Mouse (Mus musculus): Measurements from ENCODE around the gene Abi1. TPM values are rescaled to one million over a fixed set of nuclear protein-coding genes. Genes with fewer than 3 reads are reported as not detected.
"Not testable (repeated sequence)": the region's sequence is repeated elsewhere in the genome, so short reads cannot be mapped to it uniquely, and the experiment has no call there.

Gene Abi1
- polyA plus RNA-seq, 1 experiment from 2014 or later: 33.9 TPM

DNA sequence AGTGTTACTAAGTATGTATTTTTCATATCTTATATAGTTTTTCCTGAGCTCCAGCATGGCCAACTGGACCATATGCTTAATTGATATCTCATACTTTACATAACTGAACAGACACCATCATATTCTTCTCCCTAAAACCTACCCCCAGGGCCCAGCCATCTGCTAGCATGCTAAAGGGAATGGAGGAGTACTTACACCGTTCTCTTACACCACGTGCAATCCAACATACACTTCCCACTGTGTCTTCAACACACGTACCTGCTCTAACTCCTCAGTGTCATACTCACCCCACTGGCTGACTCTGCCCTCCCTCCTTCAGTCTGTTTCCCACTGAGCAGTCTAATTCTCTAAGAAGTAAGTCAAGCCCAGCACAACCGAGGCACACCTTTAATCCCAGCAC, 11.2 kb downstream of the Abi1 start:
- Histone ChIP-seq H3K36me3 (peaks cover 15% of the 10 kb centered on the region), H3K27ac (ENCODE audit: poor library complexity, severe bottlenecking) (no peak overlapping the region), H3K9me3 (replicated peaks) (peaks cover 4% of the 10 kb centered on the region; the same call in 1 of the 2 replicates), H3K4me3 (no peak overlapping the region), H3K27me3 (replicated peaks) (no peaks in the 10 kb centered on the region), H3K4me1 (replicated peaks) (peaks cover 12% of the 10 kb centered on the region), H3K4me2 (no peak overlapping the region), H3K9ac (no peak overlapping the region)
- no peak for ATAC-seq (ENCODE audit: insufficient number of reproducible peaks, low FRiP score)
- 90% methylated on average over 4 of the region's 4 CpGs for WGBS

DNA sequence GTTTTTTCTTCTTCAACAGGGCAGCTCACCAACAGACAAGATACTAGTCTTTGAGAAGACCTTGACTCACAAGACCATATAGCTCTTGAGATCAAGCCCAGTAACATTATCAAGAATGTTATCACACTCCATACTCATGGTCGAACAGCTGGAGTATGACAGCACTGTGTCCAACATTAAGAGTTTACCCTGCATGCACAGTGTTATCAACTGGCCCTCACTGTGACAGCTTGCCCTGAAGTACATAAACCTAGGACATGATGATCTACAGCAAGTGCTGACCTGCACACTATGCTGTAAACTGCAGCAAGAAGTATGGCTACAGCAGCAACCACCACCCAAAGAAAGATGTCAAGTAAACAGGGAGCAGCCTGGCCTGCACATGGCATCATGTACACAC, 13.7 kb downstream of the Abi1 start:
- Histone ChIP-seq H3K9me3 (replicated peaks) (peaks cover 4% of the 10 kb centered on the region; the same call in 1 of the 2 replicates), H3K27me3 (replicated peaks) (no peaks in the 10 kb centered on the region), H3K4me2 (no peak overlapping the region), H3K4me3 (no peak overlapping the region), H3K4me1 (replicated peaks) (peaks cover 23% of the 10 kb centered on the region), H3K36me3 (peaks cover 15% of the 10 kb centered on the region), H3K27ac (ENCODE audit: poor library complexity, severe bottlenecking) (0 out of 2 replicates have a peak overlapping the region, but pooled peaks have one; percentile 29), H3K9ac (no peak overlapping the region)
- 23% methylated on average over 1 of the region's 1 CpGs for WGBS
- ATAC-seq (ENCODE audit: insufficient number of reproducible peaks, low FRiP score): no peak

DNA sequence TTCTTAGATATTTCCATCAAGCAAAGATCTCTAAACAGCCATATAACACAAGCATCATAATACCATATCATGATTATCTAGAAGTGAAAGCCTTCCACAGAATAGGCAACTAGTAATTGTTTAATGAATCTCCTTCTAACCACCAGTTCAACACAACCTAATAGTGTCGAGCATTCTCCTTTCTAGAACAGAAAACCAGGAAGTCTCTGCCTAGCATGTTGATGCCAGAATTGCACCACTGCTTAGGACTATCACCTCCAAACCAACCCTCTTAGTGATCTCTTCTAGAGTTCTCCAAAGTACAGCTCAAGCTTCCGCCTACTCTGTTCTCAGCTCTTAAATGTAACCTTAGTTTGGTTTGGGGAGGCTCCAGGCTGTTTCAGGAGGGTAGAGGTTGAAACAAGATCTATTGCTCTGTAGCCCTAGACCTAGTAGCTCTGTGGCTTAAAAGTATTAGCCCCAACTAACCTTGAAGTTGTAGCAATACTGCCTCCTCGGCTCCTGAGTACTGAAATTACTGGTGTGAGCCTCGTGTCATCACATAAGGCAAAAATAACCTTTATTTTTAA, 16.2 kb downstream of the Abi1 start:
- H3K36me3 ChIP-seq: peaks cover 6% of the 10 kb centered on the region
- peaks cover 25% of the 10 kb centered on the region for H3K4me1 ChIP-seq (replicated peaks)
- no peaks in the 10 kb centered on the region for H3K27me3 ChIP-seq (replicated peaks)
- H3K9ac ChIP-seq: no peak overlapping the region
- H3K4me3 ChIP-seq: no peak overlapping the region
- no peaks in the 10 kb centered on the region for H3K9me3 ChIP-seq (replicated peaks)
- WGBS: 85% methylated on average over 4 of the region's 4 CpGs
- no peak overlapping the region for H3K4me2 ChIP-seq
- H3K27ac ChIP-seq (ENCODE audit: poor library complexity, severe bottlenecking): no peak overlapping the region
- ATAC-seq (ENCODE audit: insufficient number of reproducible peaks, low FRiP score): no peak

DNA sequence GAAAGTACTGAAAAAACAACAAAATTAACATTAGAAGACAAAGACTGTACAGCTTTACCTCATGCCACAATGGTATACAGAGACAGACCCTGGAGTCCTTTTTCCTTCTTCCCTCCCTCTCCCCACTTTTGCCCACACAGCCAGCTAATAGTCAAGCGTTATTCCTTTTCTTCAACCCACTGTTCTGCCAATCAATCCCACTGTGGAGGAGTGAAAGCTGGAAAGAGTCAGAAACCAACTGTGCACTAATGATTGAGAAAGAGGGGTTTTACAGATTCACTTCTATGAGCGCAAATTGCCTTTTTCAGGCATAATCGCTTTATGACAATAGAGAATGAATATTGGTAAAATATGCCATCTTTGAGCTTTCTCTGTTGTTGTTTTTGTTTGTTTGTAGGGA, 17.0 kb downstream of the Abi1 start:
- H3K9me3 ChIP-seq (replicated peaks): no peaks in the 10 kb centered on the region
- no peak for ATAC-seq (ENCODE audit: insufficient number of reproducible peaks, low FRiP score)
- H3K4me2 ChIP-seq: no peak overlapping the region
- H3K4me3 ChIP-seq: no peak overlapping the region
- H3K27me3 ChIP-seq (replicated peaks): no peaks in the 10 kb centered on the region
- H3K27ac ChIP-seq (ENCODE audit: poor library complexity, severe bottlenecking): no peak overlapping the region
- peaks cover 25% of the 10 kb centered on the region for H3K4me1 ChIP-seq (replicated peaks)
- peaks cover 6% of the 10 kb centered on the region for H3K36me3 ChIP-seq
- H3K9ac ChIP-seq: no peak overlapping the region
- 84% methylated on average over 3 of the region's 3 CpGs for WGBS

DNA sequence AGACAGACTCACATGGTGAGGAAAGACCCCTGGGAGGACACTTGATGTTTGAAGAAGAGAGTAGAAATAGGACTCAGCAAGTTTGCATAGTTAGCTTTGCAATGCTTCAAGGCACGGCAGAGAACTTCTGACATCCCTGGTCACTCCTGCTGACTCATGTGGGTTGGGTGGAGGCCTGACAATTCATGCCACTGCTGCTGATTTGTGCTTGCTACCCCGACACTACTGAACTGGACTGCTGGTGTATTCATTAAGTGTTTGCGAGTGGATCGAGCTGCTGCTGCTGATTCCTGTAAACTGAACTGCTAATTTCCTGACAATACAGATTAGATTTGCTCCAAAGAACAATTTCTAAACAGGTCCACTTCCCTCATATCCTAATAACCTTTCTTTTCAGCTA, 18.3 kb downstream of the Abi1 start:
- Histone ChIP-seq H3K9me3 (replicated peaks) (no peaks in the 10 kb centered on the region), H3K27ac (ENCODE audit: poor library complexity, severe bottlenecking) (peak overlapping the region; percentile 11; the same call in 1 of the 2 replicates), H3K4me3 (no peak overlapping the region), H3K27me3 (replicated peaks) (no peaks in the 10 kb centered on the region), H3K36me3 (peaks cover 3% of the 10 kb centered on the region; the same call in 1 of the 2 replicates), H3K9ac (no peak overlapping the region), H3K4me2 (no peak overlapping the region), H3K4me1 (replicated peaks) (peaks cover 20% of the 10 kb centered on the region)
- peak; percentile 84 for ATAC-seq (ENCODE audit: insufficient number of reproducible peaks, low FRiP score)
- WGBS: 40% methylated on average over 4 of the region's 4 CpGs

DNA sequence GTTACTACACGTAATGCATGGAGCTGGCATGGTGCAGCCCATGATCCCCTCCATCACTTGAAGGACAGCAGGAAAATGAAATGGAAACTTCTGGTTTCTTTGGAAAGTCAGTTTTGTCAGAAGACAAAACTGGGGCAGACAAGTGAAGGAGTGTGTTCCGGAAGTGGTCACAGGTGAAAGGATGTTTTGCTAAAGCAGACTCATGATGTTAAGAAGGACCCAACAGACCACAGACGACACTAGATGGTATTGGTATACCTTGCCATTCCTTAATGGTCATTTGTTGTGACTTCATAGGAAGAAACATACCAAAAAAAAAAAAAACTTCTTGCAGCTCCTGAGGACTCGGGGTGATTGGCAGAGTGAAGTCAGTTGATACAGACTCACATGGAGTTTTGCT, 18.7 kb downstream of the Abi1 start:
- Histone ChIP-seq H3K36me3 (peaks cover 3% of the 10 kb centered on the region; the same call in 1 of the 2 replicates), H3K4me3 (no peak overlapping the region), H3K9ac (no peak overlapping the region), H3K4me1 (replicated peaks) (peaks cover 20% of the 10 kb centered on the region), H3K27ac (ENCODE audit: poor library complexity, severe bottlenecking) (peak overlapping the region; percentile 11; the same call in 1 of the 2 replicates), H3K27me3 (replicated peaks) (no peaks in the 10 kb centered on the region), H3K9me3 (replicated peaks) (no peaks in the 10 kb centered on the region), H3K4me2 (no peak overlapping the region)
- no peak for ATAC-seq (ENCODE audit: insufficient number of reproducible peaks, low FRiP score)
- 82% methylated on average over 4 of the region's 4 CpGs for WGBS

DNA sequence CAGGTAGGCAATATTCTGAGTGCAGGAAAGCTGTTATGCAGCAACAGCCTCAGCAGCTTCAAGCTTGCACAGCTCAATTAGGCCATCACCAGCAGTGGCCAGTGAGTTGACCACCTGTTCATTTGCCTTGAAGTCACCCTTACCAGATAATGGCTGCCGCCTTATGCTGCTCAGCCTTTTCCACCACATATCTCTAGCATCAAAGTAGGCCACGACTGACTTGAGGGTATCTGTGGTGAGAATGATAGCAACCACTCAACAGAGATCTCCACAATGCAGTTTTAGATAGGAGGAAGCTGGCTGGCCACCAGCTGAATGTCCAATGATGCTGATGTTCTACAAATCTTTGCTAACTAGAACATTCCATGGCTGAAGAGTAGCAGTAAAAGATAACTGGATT, 20.9 kb downstream of the Abi1 start:
- Histone ChIP-seq H3K36me3 (peaks cover 3% of the 10 kb centered on the region; the same call in 1 of the 2 replicates), H3K4me2 (no peak overlapping the region), H3K4me1 (replicated peaks) (peaks cover 26% of the 10 kb centered on the region), H3K9ac (no peak overlapping the region), H3K27me3 (replicated peaks) (no peaks in the 10 kb centered on the region), H3K4me3 (no peak overlapping the region), H3K9me3 (replicated peaks) (no peaks in the 10 kb centered on the region), H3K27ac (ENCODE audit: poor library complexity, severe bottlenecking) (no peak overlapping the region)
- no peak for ATAC-seq (ENCODE audit: insufficient number of reproducible peaks, low FRiP score)
- 76% methylated on average over 2 of the region's 2 CpGs for WGBS

DNA sequence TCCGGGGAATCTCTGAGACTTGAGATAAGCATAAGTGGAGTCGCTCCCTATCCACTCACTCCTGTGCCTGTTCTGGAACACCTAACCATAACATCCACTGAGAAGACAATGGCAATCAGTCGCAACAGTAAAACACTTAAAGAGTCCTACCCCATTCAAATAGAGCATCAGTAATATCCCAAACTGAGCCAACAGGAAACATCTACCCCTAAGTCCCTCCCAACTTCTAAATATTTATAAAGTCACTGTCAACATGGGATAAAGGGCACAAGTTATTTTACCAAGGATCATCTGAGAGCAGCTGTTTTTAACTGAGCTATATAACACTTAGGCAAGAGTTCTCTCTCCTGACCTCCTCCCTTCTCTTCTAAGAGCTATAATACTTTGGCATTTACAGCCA, 23.9 kb downstream of the Abi1 start:
- H3K4me1 ChIP-seq (replicated peaks): peaks cover 13% of the 10 kb centered on the region
- no peaks in the 10 kb centered on the region for H3K27me3 ChIP-seq (replicated peaks)
- H3K9me3 ChIP-seq (replicated peaks): no peaks in the 10 kb centered on the region
- H3K4me2 ChIP-seq: no peak overlapping the region
- no peak overlapping the region for H3K4me3 ChIP-seq
- peaks cover 3% of the 10 kb centered on the region; the same call in 1 of the 2 replicates for H3K36me3 ChIP-seq
- H3K9ac ChIP-seq: no peak overlapping the region
- no peak overlapping the region for H3K27ac ChIP-seq (ENCODE audit: poor library complexity, severe bottlenecking)
- no peak for ATAC-seq (ENCODE audit: insufficient number of reproducible peaks, low FRiP score)
- 57% methylated on average over 3 of the region's 3 CpGs for WGBS

DNA sequence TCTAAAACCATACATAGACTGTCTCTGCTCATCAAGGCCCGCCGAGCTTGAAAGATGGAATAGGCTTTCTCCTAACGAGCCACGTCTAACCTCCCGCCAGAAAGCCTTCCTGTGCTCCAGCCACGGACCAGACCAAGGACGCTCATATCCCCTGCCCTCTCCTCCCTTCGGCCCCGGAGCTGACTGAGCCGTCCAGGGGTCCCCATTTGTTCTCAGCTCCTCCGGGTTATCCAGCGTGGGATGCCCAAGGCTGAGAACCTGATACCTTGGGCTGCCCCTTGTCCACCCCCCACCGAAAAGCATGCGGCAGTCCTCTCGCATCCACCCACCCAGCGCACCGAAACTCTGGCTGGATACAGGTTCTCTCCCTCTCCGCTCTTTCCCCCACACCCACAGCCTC, 24.7 kb downstream of the Abi1 start:
- Histone ChIP-seq H3K4me3 (no peak overlapping the region), H3K9ac (no peak overlapping the region), H3K27ac (ENCODE audit: poor library complexity, severe bottlenecking) (peak overlapping the region; percentile 28; the same call in 1 of the 2 replicates), H3K4me1 (replicated peaks) (peaks cover 13% of the 10 kb centered on the region), H3K36me3 (peaks cover 3% of the 10 kb centered on the region; the same call in 1 of the 2 replicates), H3K27me3 (replicated peaks) (no peaks in the 10 kb centered on the region), H3K9me3 (replicated peaks) (no peaks in the 10 kb centered on the region), H3K4me2 (peak overlapping the region; percentile 31)
- WGBS: 43% methylated on average over 18 of the region's 18 CpGs
- no peak for ATAC-seq (ENCODE audit: insufficient number of reproducible peaks, low FRiP score)

DNA sequence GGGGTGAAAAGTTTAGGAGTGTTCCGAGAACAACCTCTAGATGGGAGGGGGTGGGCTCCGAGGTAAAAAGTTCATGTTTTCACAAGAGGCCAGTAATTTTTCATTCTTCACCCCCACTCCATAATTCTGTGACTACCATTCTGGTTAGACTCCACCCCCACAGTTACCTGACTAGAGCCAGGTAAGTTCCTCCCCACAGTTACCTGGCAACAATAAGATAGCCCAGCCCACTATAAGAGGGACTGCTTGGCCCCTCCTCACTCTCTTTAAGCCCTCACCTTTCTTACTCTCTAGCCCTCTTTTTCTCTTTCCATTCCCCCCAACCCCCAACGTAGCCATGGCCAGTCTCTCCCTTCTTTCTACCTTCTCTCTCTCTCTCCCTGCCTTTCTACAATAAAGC, 25.1 kb downstream of the Abi1 start:
- Histone ChIP-seq H3K27ac (ENCODE audit: poor library complexity, severe bottlenecking) (peak overlapping the region; percentile 28; the same call in 1 of the 2 replicates), H3K4me1 (replicated peaks) (peaks cover 13% of the 10 kb centered on the region), H3K4me2 (peak overlapping the region; percentile 31)
- not testable (repeated sequence) for H3K9me3 ChIP-seq (replicated peaks); H3K4me3 ChIP-seq; ATAC-seq (ENCODE audit: insufficient number of reproducible peaks, low FRiP score); H3K9ac ChIP-seq; H3K27me3 ChIP-seq (replicated peaks); H3K36me3 ChIP-seq
- WGBS: 68% methylated on average over 3 of the region's 3 CpGs

DNA sequence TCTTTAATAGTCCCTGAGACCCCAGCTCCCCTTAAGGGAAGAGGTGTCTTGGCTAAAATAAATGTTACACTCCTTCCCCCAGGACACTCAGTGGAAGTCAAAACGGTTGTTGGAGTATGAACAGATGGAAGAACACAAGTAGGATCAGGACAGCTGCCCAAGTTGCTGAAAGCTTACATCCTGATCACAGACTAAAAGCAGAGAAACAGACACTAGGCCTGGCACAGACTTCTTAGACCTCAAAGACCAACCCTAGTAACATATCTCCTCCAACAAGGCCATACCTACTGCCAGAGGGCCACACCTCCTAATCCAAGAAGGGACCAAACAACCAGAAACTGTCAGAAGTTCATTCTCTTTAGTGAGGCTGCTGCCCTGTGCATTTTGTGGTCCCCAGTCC, 31.8 kb downstream of the Abi1 start:
- H3K9me3 ChIP-seq (replicated peaks): no peaks in the 10 kb centered on the region
- H3K9ac ChIP-seq: no peak overlapping the region
- H3K36me3 ChIP-seq: peaks cover 16% of the 10 kb centered on the region
- peaks cover 6% of the 10 kb centered on the region for H3K4me1 ChIP-seq (replicated peaks)
- WGBS: 89% methylated on average over 1 of the region's 1 CpGs
- no peak for ATAC-seq (ENCODE audit: insufficient number of reproducible peaks, low FRiP score)
- H3K27me3 ChIP-seq (replicated peaks): no peaks in the 10 kb centered on the region
- no peak overlapping the region for H3K4me2 ChIP-seq
- H3K4me3 ChIP-seq: no peak overlapping the region
- H3K27ac ChIP-seq (ENCODE audit: poor library complexity, severe bottlenecking): 0 out of 2 replicates have a peak overlapping the region, but pooled peaks have one; percentile 11

DNA sequence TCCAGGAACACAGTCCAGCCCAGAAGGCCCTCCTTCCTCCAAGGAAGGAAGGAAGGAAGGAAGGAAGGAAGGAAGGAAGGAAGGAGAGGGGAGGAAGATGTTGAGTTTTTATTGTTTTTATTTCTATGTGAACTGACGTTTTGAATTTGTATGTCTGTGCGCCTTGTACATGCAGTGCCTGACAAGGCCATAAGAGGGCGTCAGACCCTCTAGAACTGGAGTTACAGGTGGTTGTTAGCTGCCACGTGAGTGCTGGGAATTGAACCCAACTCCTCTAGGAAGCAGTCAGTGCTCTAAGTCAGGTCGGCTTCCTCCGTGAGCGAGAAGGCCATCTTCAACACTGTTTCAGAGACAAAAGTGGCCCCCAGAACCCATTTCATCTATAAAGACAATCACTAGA, 32.5 kb downstream of the Abi1 start:
- 87% methylated on average over 7 of the region's 7 CpGs for WGBS
- Histone ChIP-seq H3K4me3 (no peak overlapping the region), H3K27ac (ENCODE audit: poor library complexity, severe bottlenecking) (no peak overlapping the region), H3K27me3 (replicated peaks) (no peaks in the 10 kb centered on the region), H3K4me2 (no peak overlapping the region), H3K9me3 (replicated peaks) (no peaks in the 10 kb centered on the region), H3K36me3 (peaks cover 16% of the 10 kb centered on the region), H3K4me1 (replicated peaks) (peaks cover 6% of the 10 kb centered on the region), H3K9ac (no peak overlapping the region)
- no peak for ATAC-seq (ENCODE audit: insufficient number of reproducible peaks, low FRiP score)
